Mouse (Mus musculus) intestine, embryonic 16.5 days (tissue): ENCODE measurements around the gene Plxdc1. TPM values are rescaled to one million over a fixed set of nuclear protein-coding genes. Genes with fewer than 3 reads are reported as not detected.

Experiments used
- ATAC-seq: fragments of 200-750 bp; cut with Nextera tagmentation; 2 replicates; pipeline ENCODE4 v1.8.0; 2017; ENCODE audit warnings: moderate TSS enrichment, moderate library complexity
- H3K27ac ChIP-seq: fragments of 300-500 bp; sonication (generic); 2 replicates; pipeline ENCODE4 v1.5.1; 2014; ENCODE audit warnings: mild to moderate bottlenecking, low read length
- H3K27me3 ChIP-seq: fragments of 300-500 bp; sonication (generic); replicated peaks from 2 replicates; pipeline ENCODE4 v1.6.1; 2014; ENCODE audit warnings: low read length, control low read depth, mixed read lengths; ENCODE audit not compliant: control insufficient read depth, insufficient read depth
- H3K36me3 ChIP-seq: fragments of 300-500 bp; sonication (generic); 2 replicates; pipeline ENCODE4 v1.6.1; 2014; ENCODE audit warnings: low read length, control low read depth; ENCODE audit not compliant: control insufficient read depth, insufficient read depth
- H3K4me1 ChIP-seq: fragments of 300-500 bp; sonication (generic); 2 replicates; pipeline ENCODE4 v1.6.1; 2014; ENCODE audit warnings: low read length, control low read depth, mixed read lengths; ENCODE audit not compliant: control insufficient read depth, insufficient read depth
- H3K4me2 ChIP-seq: fragments of 300-500 bp; sonication (generic); 2 replicates; pipeline ENCODE4 v1.6.1; 2014; ENCODE audit warnings: low read depth, low read length, control low read depth
- H3K4me3 ChIP-seq: fragments of 300-500 bp; sonication (generic); 2 replicates; pipeline ENCODE4 v1.5.1; 2014; ENCODE audit warnings: mild to moderate bottlenecking, low read length
- H3K9ac ChIP-seq: fragments of 300-500 bp; sonication (generic); 2 replicates; pipeline ENCODE4 v1.6.1; 2014; ENCODE audit warnings: low read depth, low read length
- H3K9me3 ChIP-seq: fragments of 300-500 bp; sonication (generic); 2 replicates; pipeline ENCODE4 v1.6.1; 2016; ENCODE audit warnings: low read length, control low read depth; ENCODE audit not compliant: control insufficient read depth
- WGBS: fragments of 180-500 bp; shearing (Covaris S2); extraction: QIAGEN DNeasy Blood & Tissue Kit; methylation state at CpG from one replicate; pipeline ENCODE4 v1.1.7; 2014; 5-methylcytosine and 5-hydroxymethylcytosine counted together
- polyA plus RNA-seq: library from polyadenylated mRNA; unstranded; fragments of >200 nt; fragmentation: Nextera tagmentation; extraction: Ambion mirVana; gene quantifications from 2 replicates; pipeline ENCODE4 v1.2.1, GENCODE M21; 2015

Plxdc1 gene
- polyA plus RNA-seq, 1 experiment from 2014 or later = 0.65 TPM

DNA sequence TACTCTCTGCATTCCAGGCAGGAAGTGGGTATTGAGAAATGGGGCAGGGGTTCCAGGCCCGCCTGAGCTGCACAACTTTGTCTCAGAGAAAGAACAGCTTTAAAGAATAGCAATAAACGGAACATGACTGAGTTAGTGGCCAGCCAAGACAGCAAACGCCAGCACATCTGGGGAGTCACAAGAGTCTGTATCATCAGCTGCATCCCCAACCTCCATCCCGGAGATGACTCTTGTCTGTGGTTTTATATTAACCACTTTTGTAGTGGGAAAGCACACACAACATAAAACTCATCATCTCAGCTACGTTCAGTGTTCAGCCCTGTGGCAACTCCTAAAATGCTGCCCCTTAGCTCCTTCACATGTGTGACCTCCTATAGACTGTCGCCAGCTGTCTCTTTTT is 84.4 kb downstream of the Plxdc1 start:
- H3K9me3 ChIP-seq = no peaks in the 10 kb centered on the region
- no peaks in the 10 kb centered on the region for H3K36me3 ChIP-seq
- no peak overlapping the region for H3K4me2 ChIP-seq
- H3K4me1 ChIP-seq = no peaks in the 10 kb centered on the region
- WGBS = 73% methylated on average over 6 of the region's 6 CpGs
- H3K27me3 ChIP-seq = no peaks in the 10 kb centered on the region
- no peak overlapping the region for H3K4me3 ChIP-seq
- H3K9ac ChIP-seq = no peak overlapping the region
- no peak for ATAC-seq
- no peak overlapping the region for H3K27ac ChIP-seq

DNA sequence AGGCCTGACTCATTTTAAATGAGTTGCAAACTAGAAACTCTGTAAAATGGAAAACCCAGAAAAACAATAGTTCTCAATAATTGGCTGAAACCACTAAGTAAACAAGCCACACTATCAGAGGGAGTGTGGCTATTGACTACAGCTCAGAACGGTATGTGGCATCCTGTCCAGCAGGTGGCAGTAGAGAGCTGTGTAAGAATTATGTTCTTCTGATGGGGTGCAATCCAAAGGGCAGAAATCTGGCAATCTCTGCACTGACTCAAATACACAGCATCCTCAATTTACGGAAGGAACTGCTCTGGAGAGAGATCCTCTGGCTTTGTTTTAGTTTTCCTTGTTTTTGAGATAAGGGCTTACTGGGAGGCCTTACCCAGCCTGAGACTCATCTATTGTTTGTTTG is 86.4 kb downstream of the Plxdc1 start:
- no peaks in the 10 kb centered on the region for H3K27me3 ChIP-seq
- no peaks in the 10 kb centered on the region for H3K36me3 ChIP-seq
- WGBS = 2% methylated on average over 2 of the region's 2 CpGs
- H3K9ac ChIP-seq = no peak overlapping the region
- H3K4me2 ChIP-seq = no peak overlapping the region
- no peaks in the 10 kb centered on the region for H3K9me3 ChIP-seq
- H3K4me3 ChIP-seq = no peak overlapping the region
- no peak overlapping the region for H3K27ac ChIP-seq
- no peaks in the 10 kb centered on the region for H3K4me1 ChIP-seq
- ATAC-seq = peak; percentile 75

DNA sequence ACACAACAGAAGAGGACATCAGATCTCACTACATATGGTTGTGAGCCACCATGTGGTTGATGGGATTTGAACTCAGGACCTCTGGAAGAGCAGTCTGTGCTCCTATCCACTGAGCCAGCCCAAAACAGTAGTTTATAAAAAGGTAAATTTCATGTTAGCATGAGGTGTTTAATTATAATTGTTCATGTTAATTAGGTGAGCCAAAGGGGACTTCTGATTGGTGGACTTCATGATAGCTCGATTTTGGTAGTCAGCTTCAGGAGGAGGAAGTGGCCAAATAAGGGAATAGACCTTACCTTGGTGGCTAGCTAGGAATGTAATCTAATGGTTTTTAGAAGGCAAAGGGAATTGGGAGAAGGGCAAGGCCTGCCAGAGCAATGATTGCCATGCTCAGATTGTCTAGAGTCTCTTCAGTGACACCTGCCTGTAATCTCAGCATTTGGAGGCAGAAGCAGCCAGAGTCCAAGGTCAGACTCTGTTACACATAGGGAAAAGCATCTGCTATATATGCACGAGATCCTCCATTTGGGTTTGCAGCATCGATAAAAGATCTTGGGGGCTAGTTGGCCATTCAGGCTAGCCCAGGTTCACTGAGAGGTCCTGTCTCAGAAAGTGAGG is 88.6 kb downstream of the Plxdc1 start:
- H3K4me3 ChIP-seq = no peak overlapping the region
- no peak overlapping the region for H3K9ac ChIP-seq
- 81% methylated on average over 3 of the region's 3 CpGs for WGBS
- H3K9me3 ChIP-seq = no peaks in the 10 kb centered on the region
- no peaks in the 10 kb centered on the region for H3K36me3 ChIP-seq
- no peak overlapping the region for H3K27ac ChIP-seq
- no peak overlapping the region for H3K4me2 ChIP-seq
- no peak for ATAC-seq
- H3K27me3 ChIP-seq = no peaks in the 10 kb centered on the region
- H3K4me1 ChIP-seq = no peaks in the 10 kb centered on the region

DNA sequence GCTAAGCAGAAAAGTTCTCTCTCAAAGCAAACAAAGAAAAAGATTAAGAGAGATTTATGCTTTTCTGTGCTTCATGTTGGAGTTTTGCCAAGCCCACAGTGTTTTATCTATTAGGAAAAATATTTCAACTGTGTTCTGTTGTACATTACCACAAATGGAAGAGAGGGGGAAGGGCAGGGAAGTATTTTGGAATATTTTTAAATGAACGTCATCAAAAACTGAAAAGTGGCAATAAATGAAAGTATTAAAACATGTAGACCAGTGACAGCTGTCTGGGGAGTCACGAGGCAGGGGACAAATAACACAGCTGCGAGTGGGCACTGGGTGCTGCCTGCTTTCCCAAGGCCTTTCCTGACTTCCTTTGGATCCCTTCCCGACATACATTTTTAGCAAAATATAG is 89.6 kb downstream of the Plxdc1 start:
- Histone ChIP-seq H3K9me3 (no peaks in the 10 kb centered on the region), H3K4me2 (no peak overlapping the region), H3K27ac (no peak overlapping the region), H3K4me1 (no peaks in the 10 kb centered on the region), H3K4me3 (no peak overlapping the region), H3K36me3 (no peaks in the 10 kb centered on the region), H3K27me3 (no peaks in the 10 kb centered on the region), H3K9ac (no peak overlapping the region)
- no peak for ATAC-seq
- 53% methylated on average over 4 of the region's 4 CpGs for WGBS

DNA sequence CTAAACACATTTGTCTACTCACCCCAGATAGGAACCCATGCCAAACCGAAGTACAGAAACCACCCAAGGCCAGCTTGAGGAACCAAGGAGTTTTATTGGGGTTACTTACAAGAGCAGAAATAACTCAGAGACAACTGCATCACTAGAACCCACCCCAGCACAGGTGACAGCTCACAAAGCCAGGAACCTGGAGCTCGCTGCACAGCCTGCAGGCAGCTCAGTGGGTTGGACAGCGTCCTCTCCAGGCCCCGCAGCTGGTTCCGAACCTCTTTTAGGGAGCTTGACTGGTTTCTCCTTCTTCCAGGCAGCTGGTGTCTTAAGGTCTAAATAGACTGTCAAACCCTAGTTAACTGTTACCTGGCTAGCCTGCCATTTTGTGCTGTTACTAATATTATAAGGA is 94.4 kb downstream of the Plxdc1 start:
- Histone ChIP-seq H3K4me3 (no peak overlapping the region), H3K9me3 (no peaks in the 10 kb centered on the region), H3K9ac (no peak overlapping the region), H3K4me2 (no peak overlapping the region), H3K36me3 (no peaks in the 10 kb centered on the region), H3K27ac (no peak overlapping the region), H3K27me3 (no peaks in the 10 kb centered on the region), H3K4me1 (no peaks in the 10 kb centered on the region)
- ATAC-seq = no peak
- WGBS = 76% methylated on average over 5 of the region's 5 CpGs

DNA sequence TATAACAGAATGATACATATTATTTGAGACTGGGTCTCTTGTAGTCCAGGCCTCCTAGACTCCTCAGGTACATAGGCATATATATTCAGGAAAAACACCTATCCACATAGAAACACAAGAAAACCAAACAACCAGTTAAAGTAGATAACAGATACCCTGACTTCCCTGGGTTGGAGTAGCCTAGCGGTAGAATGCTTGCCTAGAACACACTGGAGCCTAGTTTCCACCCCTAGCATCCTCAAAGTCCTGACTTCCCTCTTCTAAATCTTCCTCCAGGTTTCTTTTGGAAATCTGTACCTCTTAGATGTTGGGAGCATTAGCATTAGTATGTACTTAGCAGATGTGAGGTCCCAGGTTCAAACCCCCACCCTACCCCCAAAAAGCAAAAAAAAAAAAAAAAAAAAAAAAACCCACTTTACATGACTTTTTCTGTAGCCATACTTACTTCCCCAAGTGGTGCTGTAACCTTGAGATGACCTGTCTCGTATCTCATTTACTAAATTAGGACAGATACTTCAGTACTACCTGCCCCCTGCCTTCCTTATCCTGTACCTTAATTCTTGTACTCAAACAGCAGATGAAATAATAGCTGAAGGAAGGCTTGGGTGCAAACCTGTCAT is 100.8 kb downstream of the Plxdc1 start:
- Histone ChIP-seq H3K9ac (no peak overlapping the region), H3K4me2 (no peak overlapping the region), H3K27ac (no peak overlapping the region), H3K36me3 (no peaks in the 10 kb centered on the region), H3K27me3 (no peaks in the 10 kb centered on the region), H3K4me1 (no peaks in the 10 kb centered on the region), H3K4me3 (no peak overlapping the region), H3K9me3 (no peaks in the 10 kb centered on the region)
- ATAC-seq = no peak
- 98% methylated on average over 2 of the region's 2 CpGs for WGBS

DNA sequence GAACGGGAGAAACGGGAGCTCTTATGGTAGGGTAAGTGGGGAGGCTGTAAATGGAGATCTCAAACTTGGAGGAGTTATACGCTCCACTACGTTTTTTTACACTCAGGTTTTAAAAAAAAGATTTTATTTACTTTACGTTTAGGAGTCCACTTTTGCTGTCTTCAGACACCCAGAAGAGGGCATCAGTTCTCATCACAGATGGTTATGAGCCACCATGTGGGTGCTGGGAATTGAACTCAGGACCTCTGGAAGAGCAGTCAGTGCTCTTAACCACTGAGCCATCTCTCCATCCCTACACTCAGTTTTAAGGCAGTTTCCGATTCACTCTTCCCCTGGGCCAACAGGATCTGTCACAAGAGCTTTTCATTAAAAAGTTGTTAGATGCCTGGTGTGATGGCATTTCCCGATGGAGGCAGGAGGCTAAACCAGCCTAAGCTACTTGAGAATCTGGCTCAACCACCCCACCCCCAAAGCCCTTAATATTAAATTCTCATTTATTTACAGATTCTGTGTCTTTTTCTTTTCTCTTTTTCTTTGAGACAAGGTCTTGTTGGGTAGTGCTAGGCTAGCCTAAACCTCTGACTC is 101.6 kb downstream of the Plxdc1 start:
- H3K36me3 ChIP-seq = no peaks in the 10 kb centered on the region
- peak overlapping the region; percentile 72 for H3K9ac ChIP-seq
- peak; percentile 16 for ATAC-seq
- H3K4me2 ChIP-seq = peak overlapping the region; percentile 62
- no peaks in the 10 kb centered on the region for H3K9me3 ChIP-seq
- H3K27me3 ChIP-seq = no peaks in the 10 kb centered on the region
- H3K27ac ChIP-seq = peak overlapping the region; percentile 85
- WGBS = 27% methylated on average over 7 of the region's 7 CpGs
- H3K4me3 ChIP-seq = peak overlapping the region; percentile 70
- H3K4me1 ChIP-seq = no peaks in the 10 kb centered on the region

DNA sequence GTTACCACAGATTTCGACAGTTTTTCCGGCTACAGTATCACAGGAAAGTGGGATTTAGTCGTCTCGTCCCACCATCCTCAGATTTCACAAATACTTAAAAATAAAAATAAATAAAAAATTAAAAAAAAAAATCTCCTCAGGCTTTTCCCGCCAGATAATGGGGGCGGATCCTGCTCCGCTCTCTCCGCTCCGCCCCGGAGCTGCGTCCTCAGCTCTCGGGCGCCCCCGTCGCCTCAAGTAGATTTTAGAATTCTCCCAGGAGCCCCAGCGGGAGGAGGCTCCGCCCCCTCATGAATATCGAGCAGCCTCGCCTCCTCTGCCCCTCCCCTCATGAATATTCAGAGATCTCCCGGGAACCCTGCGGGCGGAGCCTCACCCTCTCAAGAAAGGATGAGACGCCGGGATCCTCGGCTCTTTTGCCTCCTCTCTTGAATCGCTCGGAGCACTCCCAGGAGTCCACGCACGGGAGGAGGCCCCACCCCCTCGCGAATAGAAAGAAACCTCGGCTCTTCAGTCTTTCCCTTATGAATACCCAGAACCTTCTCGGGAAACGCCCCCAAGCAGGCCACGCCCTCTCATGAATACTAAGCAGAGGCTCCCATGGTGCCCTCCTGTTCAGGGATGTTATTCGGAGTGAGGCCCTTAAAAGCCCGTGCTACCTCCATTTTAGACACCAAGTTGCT is 102.2 kb downstream of the Plxdc1 start, which contains the start of gene Fbxo47:
TSS of gene Fbxo47 (minus strand) at position 237 of the 683 bp plus-strand sequence.
- Histone ChIP-seq H3K36me3 (no peaks in the 10 kb centered on the region), H3K9me3 (no peaks in the 10 kb centered on the region), H3K27me3 (no peaks in the 10 kb centered on the region), H3K27ac (peak within 1 kb of the TSS; percentile 90), H3K4me3 (peak within 1 kb of the TSS; percentile 70), H3K4me1 (no peaks in the 10 kb centered on the region), H3K9ac (peak within 1 kb of the TSS; percentile 72), H3K4me2 (peak within 1 kb of the TSS; percentile 62)
- peak; percentile 95 for ATAC-seq
- WGBS = under 1% methylated on average over 37 of the region's 37 CpGs

DNA sequence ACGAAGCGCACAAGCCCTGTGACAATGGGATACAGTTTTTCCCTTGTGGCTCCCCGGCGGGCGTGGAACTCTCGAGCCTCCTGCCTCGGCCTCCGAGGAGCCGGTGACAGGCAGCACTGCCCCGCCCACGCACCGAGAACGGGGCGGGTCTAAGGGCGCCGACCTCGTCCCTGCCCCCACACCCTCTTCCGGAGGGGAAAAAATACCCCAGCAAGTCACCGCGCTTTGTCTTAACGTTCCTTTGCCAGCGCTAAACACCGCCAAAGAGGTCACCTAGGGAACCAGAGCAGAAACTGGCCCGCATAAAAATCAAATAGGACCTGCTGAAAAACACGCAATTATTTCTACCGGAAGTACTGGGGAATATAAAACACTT is 102.7 kb downstream of the Plxdc1 start:
- no peaks in the 10 kb centered on the region for H3K4me1 ChIP-seq
- H3K27me3 ChIP-seq = no peaks in the 10 kb centered on the region
- no peaks in the 10 kb centered on the region for H3K9me3 ChIP-seq
- peak overlapping the region; percentile 70 for H3K4me3 ChIP-seq
- H3K27ac ChIP-seq = peak overlapping the region; percentile 90
- peak overlapping the region; percentile 62 for H3K4me2 ChIP-seq
- H3K9ac ChIP-seq = peak overlapping the region; percentile 72
- ATAC-seq = peak; percentile 73
- no peaks in the 10 kb centered on the region for H3K36me3 ChIP-seq
- WGBS = 6% methylated on average over 26 of the region's 26 CpGs
